Mouse (Mus musculus): ENCODE measurements around the gene Agbl4.

Agbl4 gene

DNA sequence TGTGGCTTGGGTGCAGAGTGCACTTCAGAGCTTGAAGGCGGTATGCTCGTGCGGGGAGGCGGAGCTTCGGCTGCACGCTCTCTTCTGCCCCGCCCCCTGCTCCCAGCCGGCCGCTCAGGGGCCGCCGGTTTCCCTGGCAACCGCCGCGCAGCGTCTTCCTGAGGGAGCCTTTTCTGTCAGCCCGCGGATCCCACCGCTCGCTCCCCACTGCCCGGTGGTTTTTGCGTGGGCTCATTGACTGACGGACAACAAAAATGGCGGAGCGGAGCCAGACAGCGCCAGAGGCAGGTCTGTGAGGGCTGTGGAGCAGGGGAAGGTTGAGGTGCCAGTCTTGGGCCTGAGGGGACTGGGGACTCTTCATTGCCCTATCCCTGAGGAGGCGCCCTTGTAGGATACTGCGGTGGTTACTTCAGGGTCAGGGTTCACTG, at the start of gene Agbl4:
TSS of gene Agbl4 (plus strand) at position 44 of the 428 bp plus-strand sequence.
- peak; percentile 90 for DNase-seq (ENCODE audit: low spot score)

DNA sequence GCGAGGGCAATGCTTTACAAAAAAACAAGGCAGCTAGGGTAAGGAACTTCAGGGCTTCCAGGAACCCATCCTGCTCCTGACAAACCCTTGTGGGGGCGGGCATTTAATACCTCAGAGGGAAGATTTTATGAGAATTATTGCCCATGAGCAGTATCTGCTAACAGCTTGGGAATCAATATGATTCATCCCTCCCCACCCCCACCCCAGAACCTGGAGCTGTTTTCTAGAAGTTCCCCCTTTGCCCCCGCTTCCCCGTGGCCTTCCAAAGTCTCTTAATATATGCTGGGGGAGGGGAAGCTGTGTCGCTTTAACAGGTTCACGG, 46.6 kb upstream of the Agbl4 start:
- DNase-seq (ENCODE audit: low spot score): no peak

DNA sequence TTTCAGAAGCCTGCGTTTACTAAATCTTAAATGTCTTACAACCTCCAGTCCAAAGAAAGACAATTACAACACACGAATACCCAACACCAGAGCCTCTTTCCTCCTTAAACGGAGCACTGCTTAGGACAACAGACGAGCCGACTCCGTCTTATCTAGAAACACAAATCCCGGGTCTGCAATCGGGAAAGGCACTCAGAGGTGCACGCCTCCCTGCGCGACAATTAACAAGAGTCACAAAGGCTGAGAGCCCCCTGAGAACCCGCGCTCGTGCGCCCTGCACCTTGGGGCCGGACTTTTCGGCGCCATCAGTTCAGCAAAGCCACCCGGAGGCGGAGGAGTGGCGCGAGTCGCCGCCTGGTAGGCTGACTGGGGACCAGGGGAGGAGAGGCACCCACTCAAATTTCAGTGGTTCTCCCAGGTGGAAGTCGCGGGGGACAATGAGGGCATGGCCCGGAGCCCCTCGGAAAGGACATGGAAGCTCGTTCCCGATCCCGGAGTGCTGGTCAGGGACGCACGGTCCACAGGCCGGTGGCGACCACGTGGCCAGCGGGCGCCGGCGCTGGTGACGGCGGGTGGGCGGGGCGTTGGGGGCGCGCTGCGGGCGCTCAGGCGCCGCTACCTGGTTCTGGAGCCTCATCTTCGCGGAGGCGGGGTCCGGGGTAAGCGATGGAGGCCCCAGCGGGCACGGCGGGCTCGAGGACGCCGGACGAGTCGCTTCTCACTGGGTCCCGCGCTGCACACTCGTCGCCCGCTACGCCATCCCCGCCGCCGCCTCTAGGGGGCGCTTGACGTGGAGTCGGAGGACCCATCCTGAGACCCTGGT, 46.1 kb upstream of the Agbl4 start, which contains the start of gene Elavl4:
TSS of gene Elavl4 (minus strand) at position 732 of the 823 bp plus-strand sequence.
- peak; percentile 91 for DNase-seq (ENCODE audit: low spot score)

DNA sequence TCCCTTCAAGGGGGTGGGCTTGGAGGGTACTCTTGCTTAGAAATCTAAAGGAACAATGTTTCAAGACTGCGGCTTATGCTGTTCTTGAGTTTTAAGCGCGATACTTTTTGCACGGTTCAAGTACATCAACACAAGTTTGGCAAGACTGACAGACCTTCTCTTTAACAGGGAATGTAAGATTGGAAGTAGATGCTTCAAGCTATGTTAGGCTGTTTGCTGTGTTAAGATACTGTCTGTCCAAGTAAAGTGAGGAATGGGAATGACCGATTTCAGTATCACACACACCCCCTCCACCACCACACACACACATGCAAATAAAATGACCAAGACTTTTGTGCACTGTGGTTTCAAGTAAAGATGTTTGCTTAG, 45.5 kb upstream of the Agbl4 start:
- DNase-seq (ENCODE audit: low spot score): no peak

DNA sequence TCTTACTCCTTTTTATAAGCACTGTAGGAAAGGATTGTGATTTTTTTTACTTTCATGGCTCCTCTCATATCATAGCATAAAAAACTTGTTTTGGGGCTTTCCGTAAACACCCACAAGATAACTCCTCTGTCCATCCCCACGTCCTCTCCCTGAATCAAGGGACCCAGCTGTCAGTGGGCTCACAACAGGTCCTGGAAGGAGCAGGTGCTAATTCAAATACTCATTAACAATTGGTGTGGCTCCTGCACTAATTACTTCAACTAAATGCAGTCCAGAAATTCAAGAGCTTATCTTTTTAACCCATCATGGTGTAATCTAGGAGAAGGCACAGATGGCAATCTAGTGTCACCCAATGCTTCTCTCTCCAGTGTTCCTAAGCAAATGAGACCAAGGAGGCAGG, 36.9 kb upstream of the Agbl4 start:
- no peak for DNase-seq (ENCODE audit: low spot score)

DNA sequence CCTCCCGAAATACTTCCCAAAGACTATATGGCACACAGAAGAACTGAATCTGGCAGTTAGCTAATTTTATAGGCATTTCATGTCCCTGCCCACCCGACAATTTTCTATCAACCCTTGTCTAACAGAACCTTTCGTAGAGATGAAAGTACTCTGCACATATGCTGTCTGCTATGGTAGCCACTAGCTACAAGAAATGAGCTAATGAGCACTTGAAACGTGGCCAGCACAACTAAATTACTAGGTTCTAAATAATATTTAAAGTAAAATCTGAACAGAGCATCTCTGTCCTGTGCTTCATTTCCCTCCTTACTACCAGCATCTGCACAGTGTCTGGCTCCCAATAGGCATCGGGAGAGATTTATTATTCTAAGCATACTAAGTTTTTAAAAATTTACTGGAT, 1.2 kb upstream of the Agbl4 start:
- no peak for DNase-seq (ENCODE audit: low spot score)

DNA sequence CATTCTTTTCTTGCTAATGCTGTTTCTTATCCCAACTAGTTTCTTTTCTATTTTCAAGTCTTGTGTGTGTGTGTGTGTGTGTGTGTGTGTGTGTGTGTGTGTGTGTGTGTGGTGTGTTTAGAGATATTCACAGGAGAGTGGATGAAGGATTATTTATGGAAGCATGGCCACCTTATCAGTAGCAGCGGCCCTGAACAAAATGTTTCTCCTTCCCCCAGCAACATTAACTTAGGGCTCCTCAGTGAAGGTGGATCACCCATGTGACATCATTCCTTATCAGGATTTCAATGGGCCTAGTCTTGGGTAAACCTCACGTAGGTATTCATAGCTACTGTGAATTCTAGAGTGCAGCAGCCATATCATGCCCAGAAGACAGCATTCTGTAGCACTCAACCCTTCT, 22.8 kb downstream of the Agbl4 start:
- no peak for DNase-seq (ENCODE audit: low spot score)

DNA sequence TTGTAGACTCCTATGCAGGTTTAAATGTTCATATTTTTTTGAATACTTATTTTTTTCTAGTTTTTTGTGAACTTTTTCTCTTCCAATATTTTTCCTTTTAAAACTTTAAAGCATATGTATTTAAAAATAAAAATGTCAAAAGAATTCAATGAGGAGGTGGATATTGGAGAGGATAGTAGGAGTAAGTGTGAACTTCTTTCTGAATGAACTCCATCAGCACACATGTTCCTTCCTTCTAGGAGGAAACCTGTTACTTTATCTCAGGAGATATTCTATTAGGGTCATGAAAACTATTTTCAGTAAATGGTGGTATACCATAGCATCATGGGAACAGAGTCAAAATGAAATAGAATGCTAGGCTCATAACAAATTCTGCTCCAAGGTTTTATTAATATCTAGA, 30.2 kb downstream of the Agbl4 start:
- DNase-seq (ENCODE audit: low spot score): no peak

DNA sequence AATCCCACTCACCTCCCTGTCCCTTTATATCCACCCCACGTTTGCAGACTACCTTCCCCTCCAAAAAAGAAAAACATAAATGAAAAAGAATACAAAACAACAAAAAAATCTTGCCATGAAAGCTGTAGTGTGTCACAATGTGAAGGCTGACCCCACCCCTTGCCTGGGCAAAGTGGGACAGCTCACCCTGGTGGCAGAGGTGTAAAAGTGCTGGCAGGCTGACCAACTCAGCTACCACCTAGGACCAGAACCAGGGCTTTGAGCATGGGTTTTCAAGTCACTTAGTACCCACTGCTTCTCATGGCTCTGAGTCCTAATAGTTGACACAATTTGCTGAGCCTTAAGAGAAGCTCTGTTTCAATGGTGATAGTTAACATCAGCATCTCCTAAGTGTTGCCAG, 96.9 kb downstream of the Agbl4 start:
- peak; percentile 17 for DNase-seq (ENCODE audit: low spot score)

DNA sequence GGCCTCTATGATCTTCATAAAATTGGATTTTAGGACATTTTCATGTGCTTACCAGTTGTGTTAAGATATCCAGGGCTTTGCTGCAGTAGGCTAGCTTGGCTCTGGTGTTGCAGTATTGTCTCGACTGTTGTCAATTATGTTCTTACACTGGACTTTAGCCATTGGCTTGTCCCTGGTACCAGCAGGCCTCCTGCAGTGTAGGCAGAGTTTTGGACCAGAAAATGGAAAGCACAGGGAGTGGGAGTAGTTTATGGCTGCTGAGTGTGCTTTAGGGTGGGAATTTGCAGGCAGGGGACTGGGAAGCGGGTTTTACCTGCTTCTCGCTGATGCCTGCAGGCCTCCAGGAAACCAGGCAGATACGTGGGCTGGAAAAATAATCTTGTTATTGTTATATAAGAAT, 132.3 kb downstream of the Agbl4 start:
- no peak for DNase-seq (ENCODE audit: low spot score)

DNA sequence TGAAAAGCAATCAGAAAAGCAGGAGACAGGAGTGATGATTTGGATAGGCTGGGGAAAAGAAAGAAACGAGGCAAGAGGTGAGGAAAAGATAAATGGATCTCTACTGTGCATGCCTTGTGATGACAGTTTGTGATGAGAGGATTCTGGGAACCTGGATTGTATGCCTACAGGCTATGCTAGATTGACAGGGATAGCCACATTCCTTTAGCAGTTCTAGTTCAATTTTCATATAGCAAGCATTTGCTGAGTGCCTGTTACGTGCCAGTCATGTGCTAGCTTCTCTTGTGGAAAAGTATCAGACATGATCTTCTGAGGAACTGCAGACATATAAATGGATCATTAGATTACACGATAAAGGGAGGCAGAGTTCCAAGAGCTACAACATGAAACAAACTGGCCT, 151.8 kb downstream of the Agbl4 start:
- no peak for DNase-seq (ENCODE audit: low spot score)

DNA sequence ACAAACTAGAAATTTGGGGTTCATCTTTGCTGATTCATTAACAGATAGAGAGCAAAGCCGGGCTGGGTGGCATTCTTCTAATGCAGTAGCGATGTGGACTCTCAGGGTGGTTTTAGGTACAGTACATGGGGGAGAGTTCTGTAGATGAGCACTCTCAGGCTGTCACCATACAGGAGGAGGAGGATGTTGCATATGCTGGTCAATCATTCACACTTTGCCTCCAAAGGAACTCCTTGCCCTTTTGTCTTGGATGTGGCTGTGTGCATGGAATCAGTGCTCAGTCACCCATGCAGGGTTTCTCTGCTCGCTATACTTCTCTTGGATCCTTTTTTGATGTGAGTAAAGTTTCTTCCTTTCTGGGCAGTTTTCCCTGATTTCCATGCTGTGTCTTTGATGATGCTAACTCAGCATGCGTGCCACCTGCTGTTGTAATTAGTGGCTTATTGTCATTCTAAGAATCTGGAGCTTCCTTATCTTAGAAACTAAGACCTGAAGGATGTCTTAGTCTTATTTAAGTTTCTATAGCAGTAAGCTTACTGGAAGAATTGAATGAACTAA, 200.3 kb downstream of the Agbl4 start:
- DNase-seq (ENCODE audit: low spot score): no peak

DNA sequence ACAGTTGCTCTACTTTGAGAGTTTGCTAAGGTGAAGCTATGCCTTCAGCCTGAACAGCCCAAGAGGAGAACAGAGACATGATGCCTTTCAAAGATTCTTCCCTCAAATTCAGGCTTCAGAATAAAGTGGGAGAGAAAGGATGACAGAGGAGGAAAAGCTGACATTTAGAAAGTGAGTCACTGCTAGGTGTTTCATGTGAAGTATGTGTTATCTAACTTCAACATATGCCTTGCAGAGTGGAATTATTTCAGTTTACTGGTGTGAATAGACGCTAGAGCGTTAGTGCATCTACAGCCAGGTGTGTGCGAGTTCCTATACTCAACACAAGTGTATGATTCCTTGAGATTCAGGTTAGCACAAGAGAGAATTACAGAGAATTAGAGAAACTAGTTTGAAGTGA, 244.0 kb downstream of the Agbl4 start:
- no peak for DNase-seq (ENCODE audit: low spot score)

DNA sequence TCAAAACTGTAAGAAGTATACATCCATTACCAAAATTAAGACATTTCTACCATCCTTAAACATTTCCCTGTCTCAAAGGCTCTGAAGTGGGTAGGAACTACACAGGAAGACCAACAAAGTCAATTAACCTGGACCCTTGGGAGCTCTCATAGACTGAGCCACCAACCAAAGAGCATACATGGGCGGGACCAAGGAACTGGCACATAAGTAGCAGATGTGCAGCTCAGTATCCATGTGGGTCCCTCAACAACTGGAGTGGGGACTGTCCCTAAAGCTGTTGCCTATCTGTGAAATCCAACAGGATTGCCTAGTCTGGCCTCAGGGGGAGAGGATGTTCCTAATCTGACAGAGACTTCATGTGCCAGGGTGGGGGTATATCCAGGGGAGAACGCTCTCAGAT, 265.5 kb downstream of the Agbl4 start:
- DNase-seq (ENCODE audit: low spot score): no peak

DNA sequence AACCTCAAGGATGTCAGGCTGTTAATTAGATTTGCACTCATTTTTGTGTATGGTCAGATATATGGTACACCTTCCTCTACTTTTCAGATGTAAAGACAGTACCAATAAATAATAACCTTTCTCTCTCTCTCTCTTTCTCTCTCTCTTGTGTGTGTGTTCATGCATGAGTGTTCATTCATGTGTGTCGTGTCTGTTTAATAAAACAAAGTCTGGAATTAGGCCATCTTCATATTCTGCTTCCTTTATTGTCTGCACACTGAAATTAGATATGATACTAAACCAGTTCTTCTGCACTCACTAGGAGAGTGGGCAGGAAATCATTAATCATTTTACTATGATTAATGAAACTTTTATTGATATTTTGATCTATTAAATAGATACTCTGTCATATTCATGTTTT, 276.7 kb downstream of the Agbl4 start:
- DNase-seq (ENCODE audit: low spot score): no peak

DNA sequence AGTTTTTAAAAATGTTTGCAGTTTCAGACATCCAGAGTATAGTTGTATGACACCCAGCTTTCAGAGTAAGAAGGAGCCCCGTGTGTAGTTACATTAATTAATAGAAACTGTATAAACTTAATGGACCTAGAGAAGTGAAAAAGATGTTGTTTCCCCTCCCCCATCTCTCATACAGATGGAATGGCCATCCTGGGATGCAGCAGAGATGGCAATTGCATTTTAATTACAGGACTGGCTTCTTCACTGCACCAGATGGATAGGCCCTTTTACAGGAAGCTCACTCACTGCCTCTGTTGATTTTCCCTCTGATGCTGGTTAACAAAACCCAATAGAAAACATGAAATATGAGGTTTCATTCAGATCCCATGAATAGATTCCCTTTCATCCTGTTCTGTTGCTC, 337.7 kb downstream of the Agbl4 start:
- no peak for DNase-seq (ENCODE audit: low spot score)

DNA sequence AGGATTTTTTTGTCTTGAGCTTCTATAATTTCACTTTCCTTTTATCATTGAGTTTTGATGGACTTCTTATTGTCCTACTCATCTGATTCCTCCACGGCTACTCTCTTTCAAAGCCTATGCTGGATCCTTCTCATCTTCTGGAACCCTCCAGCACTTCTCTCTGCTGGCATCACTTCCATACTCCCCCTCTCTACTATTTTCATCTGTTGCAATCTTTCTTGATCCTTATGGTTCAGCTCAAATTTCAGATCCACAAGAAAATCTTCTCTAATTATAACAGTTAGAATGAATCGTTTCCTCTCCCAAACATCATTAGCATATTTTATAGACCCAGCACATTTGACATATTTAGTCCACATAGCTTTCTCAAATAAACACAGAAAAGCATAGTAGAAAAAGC, 360.5 kb downstream of the Agbl4 start:
- no peak for DNase-seq (ENCODE audit: low spot score)

DNA sequence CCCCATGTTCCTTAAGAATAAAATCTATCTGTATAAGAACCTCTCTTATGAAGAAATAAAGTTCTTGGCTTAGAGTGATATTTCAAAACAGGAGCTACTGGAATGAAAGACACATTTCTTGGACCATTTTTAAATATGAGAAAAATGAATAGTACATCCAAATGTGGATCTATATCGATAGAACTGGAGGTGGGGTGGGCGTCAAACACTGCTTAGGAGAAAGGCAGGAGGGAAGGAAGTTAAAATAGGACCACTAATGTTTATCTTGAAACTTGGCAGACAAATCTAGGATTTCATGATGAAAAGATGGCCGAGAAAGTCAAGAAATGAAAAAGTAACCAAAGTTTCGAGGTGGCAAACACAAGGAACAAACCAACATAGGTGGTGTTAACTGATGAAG, 391.1 kb downstream of the Agbl4 start:
- DNase-seq (ENCODE audit: low spot score): no peak

DNA sequence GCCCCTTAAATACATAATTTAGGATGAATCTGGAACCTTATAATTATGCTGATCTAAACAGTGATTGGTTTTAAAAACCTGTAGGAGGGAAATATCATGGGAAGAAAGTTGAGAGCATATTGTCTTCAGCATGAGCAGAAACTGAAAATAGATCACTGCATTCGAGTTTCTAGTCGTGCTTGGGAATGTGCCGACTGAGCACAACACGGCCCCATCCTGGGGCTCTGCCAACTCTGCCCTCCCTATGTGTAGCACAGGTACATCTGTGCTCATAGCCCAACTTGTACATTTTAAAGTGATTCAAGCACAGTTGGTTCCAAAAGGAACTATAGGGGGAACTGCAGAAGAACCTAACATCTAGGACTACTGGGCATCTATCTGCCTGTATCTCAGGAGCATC, 402.4 kb downstream of the Agbl4 start:
- DNase-seq (ENCODE audit: low spot score): no peak

DNA sequence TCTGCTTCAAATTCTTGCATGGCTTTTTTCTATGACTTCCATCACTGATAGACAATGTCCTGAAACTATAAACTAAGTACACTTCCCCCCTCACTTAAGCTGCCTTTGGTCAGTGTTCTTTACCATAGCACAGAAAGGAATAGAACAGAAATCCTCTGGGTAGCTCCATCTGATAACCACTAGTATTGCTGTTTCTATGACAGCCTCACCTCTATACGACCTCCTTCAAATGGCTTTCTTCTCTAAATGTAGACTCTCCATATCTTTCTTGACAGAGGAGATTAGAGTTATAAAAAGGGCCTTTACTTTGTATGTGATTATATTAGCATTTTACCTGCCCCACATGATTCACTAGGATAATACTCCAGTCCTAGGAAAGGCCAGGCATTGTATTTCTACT, 413.5 kb downstream of the Agbl4 start:
- DNase-seq (ENCODE audit: low spot score): no peak

DNA sequence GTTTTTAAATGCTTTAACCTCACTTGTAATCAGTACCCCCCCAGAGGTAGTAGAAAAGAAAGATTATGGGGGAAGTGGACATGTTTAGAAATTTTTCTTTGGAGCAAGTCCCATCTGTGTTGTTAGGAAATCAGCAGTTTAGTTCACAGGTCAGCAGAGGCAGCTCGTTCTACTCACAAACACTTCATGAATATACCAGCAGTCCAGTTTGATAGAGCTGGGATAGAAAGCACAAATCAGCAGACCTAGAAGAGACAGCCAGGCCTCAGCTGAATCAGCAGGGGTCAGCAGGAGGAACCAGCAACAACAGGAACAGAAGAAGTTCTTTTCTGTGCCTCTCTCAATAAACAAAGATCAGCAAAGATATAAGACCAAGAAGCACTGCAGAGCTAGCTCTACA, 435.3 kb downstream of the Agbl4 start:
- no peak for DNase-seq (ENCODE audit: low spot score)

DNA sequence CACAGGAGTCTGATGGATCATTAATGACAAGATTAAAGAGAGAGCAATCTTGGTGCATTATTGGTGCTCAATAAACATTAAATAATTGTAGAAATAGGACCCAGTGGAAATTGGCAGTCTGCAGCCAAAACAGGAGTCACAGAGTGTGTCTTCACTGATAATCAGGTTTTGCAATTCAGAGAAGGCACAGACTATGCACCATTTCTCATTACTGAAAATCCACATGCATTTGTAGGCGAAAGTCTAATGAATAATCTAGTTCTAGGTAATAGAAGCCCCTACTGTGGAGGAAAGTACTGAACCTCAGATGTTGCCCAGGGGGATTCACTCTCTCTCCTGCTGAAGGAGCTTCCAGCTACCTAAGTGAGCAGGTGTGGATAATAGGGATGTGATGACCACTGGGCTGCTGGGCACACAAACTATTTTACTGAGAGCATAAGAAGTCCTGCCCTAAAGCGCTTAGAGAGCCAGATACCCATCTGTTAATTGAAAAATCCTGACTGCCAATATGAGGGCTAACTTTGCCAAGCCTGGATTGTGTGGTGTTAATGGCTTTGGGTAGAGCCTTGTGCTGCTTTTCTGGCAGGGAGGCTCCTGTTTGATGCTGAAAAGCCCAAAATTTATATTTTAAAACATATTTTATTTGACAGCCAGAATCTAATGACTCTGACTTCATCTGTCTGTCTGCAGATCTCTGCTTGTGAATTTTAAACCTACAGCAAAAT, 482.4 kb downstream of the Agbl4 start:
- DNase-seq (ENCODE audit: low spot score): no peak

DNA sequence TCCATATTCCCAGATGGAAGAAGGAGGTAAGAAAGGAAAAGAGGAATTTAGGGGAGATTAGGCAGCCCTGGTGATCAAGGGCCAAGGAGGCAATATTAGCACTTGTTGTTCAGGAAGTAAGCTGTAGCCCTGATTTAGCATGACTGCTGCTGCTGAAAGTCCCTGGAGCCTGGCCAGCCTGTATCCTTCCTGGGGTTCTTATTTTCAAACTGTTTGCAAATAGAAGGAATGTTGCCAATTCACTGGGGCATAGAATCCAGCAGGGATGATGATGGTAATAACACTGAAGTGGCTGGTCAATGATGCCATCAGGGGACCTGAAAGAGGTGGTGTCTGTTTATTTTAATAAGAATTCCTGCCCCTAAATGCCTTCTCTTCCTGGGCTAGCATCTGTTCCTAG, 518.6 kb downstream of the Agbl4 start:
- DNase-seq (ENCODE audit: low spot score): peak; percentile 3

DNA sequence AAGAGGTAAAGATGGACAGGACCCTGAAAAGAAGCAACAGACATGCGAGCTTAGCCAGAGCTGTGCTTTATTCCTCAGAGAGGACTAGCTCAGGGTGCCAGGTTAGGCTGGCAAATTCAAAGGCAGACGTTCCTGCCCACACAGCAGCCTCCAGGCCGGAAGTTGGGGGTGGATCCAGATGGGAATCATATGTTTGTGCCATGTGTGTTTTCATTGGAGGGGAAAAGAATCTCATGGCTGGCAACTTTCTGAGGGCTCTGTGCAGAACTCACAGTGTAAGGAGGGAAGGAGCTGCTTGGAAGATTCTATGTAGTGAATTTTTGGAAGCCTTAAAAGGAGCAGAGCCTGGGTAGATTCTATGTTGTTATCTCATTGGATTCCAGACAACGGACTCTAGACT, 519.1 kb downstream of the Agbl4 start:
- DNase-seq (ENCODE audit: low spot score): peak; percentile 2

Data from embryo, embryonic 10.5 days (tissue).